8 mouse cellular contexts compared by ENCODE assay signal in genomic region chr17:49429471-49430129, GRCm38 (mm10). TPM values are rescaled to one million over a fixed set of nuclear protein-coding genes. Genes with fewer than 3 reads are reported as not detected.
A peak's percentile ranks its signal among the peaks of the same experiment; 100 is the strongest.
DNase-seq lines count a peak whose midpoint lies in the region; ATAC-seq and TF ChIP-seq lines count a peak whose summit lies in the region.

No protein-coding gene starts in this region.

- intact Hi-C loops in heart, postnatal 10 days (cut with DNase I), result no loop called here

- peak overlapping the region; percentile 90 for H3K4me2 ChIP-seq in midbrain, embryonic 12.5 days (replicated peaks)
- no peak overlapping the region for H3K4me2 ChIP-seq in midbrain, embryonic 14.5 days (ENCODE audit: low read length)
- peak overlapping the region; percentile 96 for H3K4me2 ChIP-seq in heart, embryonic 16.5 days (ENCODE audit: low read depth, low read length)
- H3K4me2 ChIP-seq in myocyte (ENCODE audit: low read depth), result peak overlapping the region; percentile 94

- ATAC-seq in midbrain, embryonic 12.5 days (ENCODE audit: low FRiP score, low read depth), result no peak
- ATAC-seq in midbrain, embryonic 14.5 days (ENCODE audit: low FRiP score, low TSS enrichment), result no peak
- no peak for ATAC-seq in heart, embryonic 16.5 days (replicated peaks; ENCODE audit: extremely low read depth, insufficient read depth, low FRiP score)

- 0 out of 2 replicates have a peak overlapping the region, but pooled peaks have one; percentile 11 for H3K9ac ChIP-seq in midbrain, embryonic 12.5 days (replicated peaks)
- H3K9ac ChIP-seq in midbrain, embryonic 14.5 days (replicated peaks; ENCODE audit: low read length), result no peak overlapping the region
- H3K9ac ChIP-seq in heart, embryonic 16.5 days (ENCODE audit: low read length), result peak overlapping the region; percentile 95

- H3K36me3 ChIP-seq in midbrain, embryonic 12.5 days, result peaks cover under 1% of the 10 kb centered on the region; the same call in 1 of the 2 replicates
- H3K36me3 ChIP-seq in midbrain, embryonic 14.5 days (ENCODE audit: control insufficient read depth, insufficient read depth, low read length), result no peaks in the 10 kb centered on the region
- peaks cover 11% of the 10 kb centered on the region for H3K36me3 ChIP-seq in heart, embryonic 16.5 days (ENCODE audit: control insufficient read depth, insufficient read depth)
- no peaks in the 10 kb centered on the region for H3K36me3 ChIP-seq in myocyte (ENCODE audit: control insufficient read depth, insufficient read depth)
- H3K36me3 ChIP-seq in thymus, adult 2 months (ENCODE audit: control insufficient read depth, insufficient read depth, low read length), result no peaks in the 10 kb centered on the region

- no peak for TF ChIP-seq CTCF in thymus, adult 2 months (IDR thresholded peaks at IDR 0.05; ENCODE audit: borderline replicate concordance, control insufficient read depth, extremely low read depth, insufficient read depth, low read length, poor library complexity)

- H3ac ChIP-seq in myocyte (ENCODE audit: control insufficient read depth, insufficient read length), result no peak overlapping the region

- WGBS in midbrain, embryonic 12.5 days, result 97% methylated on average over 6 of the region's 6 CpGs
- 96% methylated on average over 6 of the region's 6 CpGs for WGBS in midbrain, embryonic 14.5 days
- 81% methylated on average over 6 of the region's 6 CpGs for WGBS in heart, embryonic 16.5 days
- 90% methylated on average over 6 of the region's 6 CpGs for WGBS in thymus, adult 2 months

- no peak for TF ChIP-seq POLR2A in myocyte (IDR thresholded peaks at IDR 0.05; ENCODE audit: insufficient read length, low read depth)
- TF ChIP-seq POLR2A in thymus, adult 2 months (IDR thresholded peaks at IDR 0.05; ENCODE audit: control insufficient read depth, extremely low read depth, insufficient read depth, low read length, poor library complexity), result no peak

- no peaks in the 10 kb centered on the region for H3K27me3 ChIP-seq in midbrain, embryonic 12.5 days
- no peaks in the 10 kb centered on the region for H3K27me3 ChIP-seq in midbrain, embryonic 14.5 days (ENCODE audit: control insufficient read depth, insufficient read depth, low read length)
- no peaks in the 10 kb centered on the region for H3K27me3 ChIP-seq in heart, embryonic 16.5 days (ENCODE audit: control insufficient read depth, insufficient read depth, low read length)
- H3K27me3 ChIP-seq in myocyte (ENCODE audit: control insufficient read depth, insufficient read depth, insufficient read length), result no peaks in the 10 kb centered on the region
- no peaks in the 10 kb centered on the region for H3K27me3 ChIP-seq in thymus, adult 2 months (ENCODE audit: control insufficient read depth, insufficient read depth, low read length)

- H3K27ac ChIP-seq in midbrain, embryonic 12.5 days (replicated peaks), result no peak overlapping the region
- H3K27ac ChIP-seq in midbrain, embryonic 14.5 days (replicated peaks; ENCODE audit: low read depth, low read length), result no peak overlapping the region
- no peak overlapping the region for H3K27ac ChIP-seq in heart, embryonic 16.5 days (ENCODE audit: low read length)
- no peak overlapping the region for H3K27ac ChIP-seq in thymus, adult 2 months (ENCODE audit: control insufficient read depth, insufficient read depth, low read length)

- H3K4me1 ChIP-seq in midbrain, embryonic 12.5 days, result peaks cover 20% of the 10 kb centered on the region
- peaks cover 9% of the 10 kb centered on the region; the same call in 1 of the 2 replicates for H3K4me1 ChIP-seq in midbrain, embryonic 14.5 days (ENCODE audit: control insufficient read depth, insufficient read depth, low read length)
- H3K4me1 ChIP-seq in heart, embryonic 16.5 days (ENCODE audit: control insufficient read depth, insufficient read depth, low read length), result peaks cover 25% of the 10 kb centered on the region
- H3K4me1 ChIP-seq in thymus, adult 2 months (replicated peaks; ENCODE audit: control insufficient read depth, insufficient read depth, low read length), result peaks cover 23% of the 10 kb centered on the region

- no peaks in the 10 kb centered on the region for H3K9me3 ChIP-seq in midbrain, embryonic 12.5 days
- no peaks in the 10 kb centered on the region for H3K9me3 ChIP-seq in midbrain, embryonic 14.5 days (ENCODE audit: control insufficient read depth, low read length)
- no peaks in the 10 kb centered on the region for H3K9me3 ChIP-seq in heart, embryonic 16.5 days (replicated peaks; ENCODE audit: control insufficient read depth, low read length)

- DNase-seq in heart, adult 11 months, result peak; percentile 91
- no peak for DNase-seq in heart, postnatal 10 days
- no peak for DNase-seq in midbrain, embryonic 14.5 days
- no peak for DNase-seq in adipocyte (ENCODE audit: low spot score)
- no peak for DNase-seq in thymus, adult 2 months

- H3K4me3 ChIP-seq in midbrain, embryonic 12.5 days, result peak overlapping the region; percentile 76; the same call in 1 of the 2 replicates
- no peak overlapping the region for H3K4me3 ChIP-seq in midbrain, embryonic 14.5 days (replicated peaks; ENCODE audit: low read depth, low read length)
- peak overlapping the region; percentile 90 for H3K4me3 ChIP-seq in heart, embryonic 16.5 days (ENCODE audit: low read length)
- H3K4me3 ChIP-seq in myocyte, result peak overlapping the region; percentile 46
- H3K4me3 ChIP-seq in thymus, adult 2 months (ENCODE audit: control insufficient read depth, insufficient read depth, low read length), result no peak overlapping the region

- H3K79me2 ChIP-seq in myocyte (ENCODE audit: control insufficient read depth, insufficient read depth), result no peaks in the 10 kb centered on the region

TF ChIP-seq in myocyte, 11 proteins besides CTCF, POLR2A, EP300 and RAD21:
- no peak for TF ChIP-seq TCF3 (IDR thresholded peaks at IDR 0.05; ENCODE audit: insufficient read length, low read depth)
- no peak for TF ChIP-seq REST (IDR thresholded peaks at IDR 0.05; ENCODE audit: insufficient read depth, insufficient read length)
- no peak for TF ChIP-seq MAX (IDR thresholded peaks at IDR 0.05; ENCODE audit: low read depth)
- TF ChIP-seq TCF12 (IDR thresholded peaks at IDR 0.05; ENCODE audit: insufficient read depth, poor library complexity, severe bottlenecking), result no peak

RNA-seq across cellular contexts. Expression of gene Mocs1, which starts 1.4 kb away (rescaled TPM):
- 10 to 100 TPM; 23.9 to 25.3 TPM for total RNA-seq in heart, postnatal 10 days (2021)
- 4.1 and 4.7 TPM in 2 replicates for polyA plus RNA-seq in midbrain, embryonic 12.5 days (2016; fragmentation: Nextera tagmentation; extraction: Ambion mirVana)
- 3.8 and 4.0 TPM in 2 replicates for polyA plus RNA-seq in midbrain, embryonic 14.5 days (2014; fragmentation: Nextera tagmentation; extraction: Ambion mirVana)
- 5.8 and 6.1 TPM in 2 replicates for polyA plus RNA-seq in heart, embryonic 16.5 days (2015; fragmentation: Nextera tagmentation; extraction: Ambion mirVana)
- 12.7 TPM for polyA plus RNA-seq in myocyte (2012; fragmentation: generic; extraction: Trizol)
- polyA plus RNA-seq in thymus, adult 2 months (2012; rRNA removed), result 32.9 and 38.4 TPM in 2 replicates

Comparison
In these comparisons a context has a peak if more than half of its experiments do, and no peak if none do; other contexts are left out.
1. H3K4me3 ChIP-seq: peak in midbrain, embryonic 12.5 days (single experiment), heart, embryonic 16.5 days (single experiment) and myocyte (single experiment); none in midbrain, embryonic 14.5 days (single experiment) and thymus, adult 2 months (single experiment).